In genomic region chr14:101517341-101517740, GRCm38 (mm10) we compare ENCODE assay signal across 8 mouse cellular contexts.
DNase-seq lines count a peak whose midpoint lies in the region; ATAC-seq lines count a peak whose summit lies in the region.
"Had no signal": no experiment of that assay in that cellular context is flagged by ENCODE, and none has a peak within 500 bp of the region (broad histone marks: within the 10 kb centered on the region; RNA-seq: fewer than 3 reads in every experiment).

No protein-coding gene starts in this region.

- H3K4me3 ChIP-seq in kidney, embryonic 14.5 days (ENCODE audit: low read length) = no peak overlapping the region
- H3K4me3 ChIP-seq: limb, embryonic 13.5 days had no signal

- no peaks in the 10 kb centered on the region for H3K36me3 ChIP-seq in kidney, embryonic 14.5 days (ENCODE audit: control insufficient read depth, insufficient read depth, low read length)
- H3K36me3 ChIP-seq: limb, embryonic 13.5 days had no signal

- no peak overlapping the region for H3K27ac ChIP-seq in kidney, embryonic 14.5 days (ENCODE audit: low read depth, low read length)
- H3K27ac ChIP-seq: limb, embryonic 13.5 days had no signal

- H3K9ac ChIP-seq in kidney, embryonic 14.5 days (ENCODE audit: low read depth, low read length) = no peak overlapping the region
- H3K9ac ChIP-seq: limb, embryonic 13.5 days had no signal

- DNase-seq in kidney, adult 8-10 months = peak; percentile 28 to 48
- DNase-seq in CD4-positive, CD25-positive, alpha-beta regulatory T cell, adult 2 months (ENCODE audit: low read depth, low spot score) = peak; percentile 75
- peak; percentile 62 for DNase-seq in MN1 (ENCODE audit: low spot score)
- peak; percentile 54 for DNase-seq in embryo, embryonic 11 days
- DNase-seq in lung, postnatal 25 days (ENCODE audit: low spot score) = peak; percentile 35
- no peak for DNase-seq in spleen, postnatal 36 days (ENCODE audit: low spot score in 2 of 2)

- H3K4me1 ChIP-seq in kidney, embryonic 14.5 days (ENCODE audit: control insufficient read depth, insufficient read depth, low read length) = peaks cover 5% of the 10 kb centered on the region; the same call in 1 of the 2 replicates

- no peak overlapping the region for H3K4me2 ChIP-seq in kidney, embryonic 14.5 days (replicated peaks; ENCODE audit: low read depth, low read length)
- H3K4me2 ChIP-seq: limb, embryonic 13.5 days had no signal

- no peak for ATAC-seq in kidney, embryonic 14.5 days (ENCODE audit: low FRiP score, low TSS enrichment)

- no peaks in the 10 kb centered on the region for H3K9me3 ChIP-seq in kidney, embryonic 14.5 days (ENCODE audit: control insufficient read depth, low read length)
- H3K9me3 ChIP-seq: limb, embryonic 13.5 days had no signal

- WGBS in kidney, embryonic 14.5 days = 22% methylated on average over 5 of the region's 5 CpGs

- H3K27me3 ChIP-seq in kidney, embryonic 14.5 days (ENCODE audit: control insufficient read depth, insufficient read depth, low read length) = no peaks in the 10 kb centered on the region
- H3K27me3 ChIP-seq: limb, embryonic 13.5 days had no signal

Comparison
In these comparisons a context has a peak if more than half of its experiments do, and no peak if none do; other contexts are left out.
1. DNase-seq: peak in kidney, adult 8-10 months (2 of 2), CD4-positive, CD25-positive, alpha-beta regulatory T cell, adult 2 months (single experiment), MN1 (single experiment), embryo, embryonic 11 days (single experiment) and lung, postnatal 25 days (single experiment); none in spleen, postnatal 36 days (0 of 2).